Mouse (Mus musculus) fibroblast of lung, adult 2 months (primary cell): ENCODE measurements at regions not wholly inside any gene's neighbourhood (a gene's known extent, or its start where the extent isn't known, plus 50 kb on each side); places are given as distances from the start of the nearest gene placed in this dataset.
A peak's percentile ranks its signal among the peaks of the same experiment; 100 is the strongest.

Experiments used
- DNase-seq: peaks from one replicate; pipeline ENCODE4 v3.0.0-alpha.2; 2011; ENCODE audit warnings: low read depth

GRCm38 (mm10) chr7:40052255-40052654 lies 534.7 kb downstream of the Zfp619 start:
- no peak for DNase-seq

- DNase-seq: no peak
Observed at GRCm38 (mm10) chr7:40058836-40059235, 541.3 kb downstream of the Zfp619 start.

DNA sequence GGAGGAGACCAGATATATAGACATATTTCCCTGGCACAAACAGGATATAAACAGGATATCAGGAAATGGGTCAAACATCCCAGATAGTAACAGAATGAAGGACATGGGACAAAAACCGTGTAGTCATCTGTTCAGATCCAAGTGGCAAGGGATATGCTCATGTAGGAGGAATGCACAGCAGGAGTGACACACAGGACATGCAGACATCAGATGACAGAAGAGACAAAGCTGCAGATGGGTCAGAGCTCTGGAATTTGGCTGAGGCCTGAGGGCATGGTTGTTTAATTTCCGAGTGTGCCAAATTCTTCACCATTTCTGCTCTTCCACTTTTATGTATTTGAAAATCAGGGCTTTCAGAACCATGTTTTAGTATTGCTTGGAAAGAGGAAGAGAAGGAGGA lies 547.1 kb downstream of the Zfp619 start:
- DNase-seq: no peak

DNA sequence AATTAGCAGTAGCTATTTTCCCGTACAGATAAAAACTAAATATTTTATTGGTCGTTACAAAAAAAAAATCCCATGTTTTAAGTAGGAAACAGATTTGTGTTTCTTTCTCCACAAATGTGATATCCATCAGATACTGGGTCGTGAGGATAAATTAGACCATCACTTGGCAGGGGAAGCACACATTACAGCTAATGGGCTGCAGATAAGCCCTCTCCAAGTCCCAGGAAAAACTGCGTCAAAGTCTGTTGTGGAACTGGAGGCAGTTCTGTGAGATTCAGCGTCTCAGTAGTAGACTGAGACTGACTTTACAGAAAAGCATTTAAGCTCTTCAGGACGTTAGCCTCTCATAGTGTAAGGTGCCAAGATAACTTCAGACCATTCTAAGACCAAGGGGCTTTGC lies 548.0 kb downstream of the Zfp619 start:
- DNase-seq: no peak

- DNase-seq: no peak
Observed at GRCm38 (mm10) chr7:40067378-40067777, 549.8 kb downstream of the Zfp619 start.

GRCm38 (mm10) chr7:40071313-40071712 lies 553.7 kb downstream of the Zfp619 start:
- DNase-seq: no peak

DNA sequence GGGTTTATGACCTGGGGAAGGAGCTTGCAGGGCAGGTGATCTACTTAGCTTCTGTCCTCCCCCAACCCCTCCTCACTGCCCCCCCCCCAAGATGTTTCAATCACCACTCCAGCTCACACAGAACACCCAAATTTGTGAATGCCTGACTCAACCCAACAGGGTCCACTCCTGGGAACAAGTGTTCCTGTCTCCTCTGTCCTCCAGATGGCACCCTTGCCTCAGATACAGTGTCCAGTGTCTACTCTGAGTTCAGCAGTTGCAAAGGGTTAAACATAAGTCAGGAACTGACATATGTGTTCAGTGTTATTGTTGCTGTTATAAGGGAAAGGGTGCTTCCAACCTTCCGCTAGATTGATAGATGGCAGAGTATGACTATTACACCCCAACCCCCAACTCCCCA lies 554.9 kb downstream of the Zfp619 start:
- no peak for DNase-seq

DNA sequence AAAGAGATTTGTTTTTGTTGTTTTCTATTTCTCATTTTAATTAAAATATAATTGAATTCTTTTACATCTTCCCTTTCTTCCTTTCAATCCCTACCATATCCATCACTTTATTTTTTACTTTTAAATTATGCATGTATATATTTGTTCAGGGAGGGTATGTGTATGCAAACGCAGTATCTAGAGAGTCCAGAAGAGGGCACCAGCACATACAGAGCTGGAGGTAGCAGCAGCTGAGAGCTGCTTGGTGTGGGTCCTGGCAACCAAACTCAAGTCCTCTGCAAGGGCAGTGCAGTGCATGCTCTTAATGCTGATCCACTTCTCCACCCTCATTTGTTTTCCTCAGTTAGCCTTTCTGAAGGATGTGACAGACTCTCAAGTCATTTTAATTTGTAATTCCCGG lies 568.7 kb downstream of the Zfp619 start:
- DNase-seq: no peak

DNA sequence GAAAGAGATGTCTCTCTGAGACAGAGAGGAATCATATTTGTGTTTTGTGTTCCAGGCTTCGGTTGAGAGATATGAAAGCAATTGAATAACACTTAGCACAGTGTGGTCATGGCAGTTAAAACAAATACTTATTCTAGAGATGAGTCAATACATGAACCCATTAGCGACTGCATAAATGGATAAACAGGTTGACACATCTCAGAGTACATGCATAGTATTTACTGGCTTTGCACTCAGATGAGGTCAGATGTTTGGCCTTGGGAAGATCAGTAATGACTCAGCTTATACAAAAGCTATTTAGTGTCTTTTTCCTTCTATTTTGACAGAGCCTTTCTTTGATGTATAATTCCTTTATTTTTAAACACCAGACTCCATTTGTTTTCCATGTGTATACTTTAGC lies 579.5 kb downstream of the Zfp619 start:
- DNase-seq: no peak

- DNase-seq: peak; percentile 23
Observed at GRCm38 (mm10) chr7:40103057-40103945, 585.7 kb downstream of the Zfp619 start.

GRCm38 (mm10) chr7:40142906-40143305 lies 625.3 kb downstream of the Zfp619 start:
- DNase-seq: no peak

GRCm38 (mm10) chr7:40144431-40144830 lies 626.9 kb downstream of the Zfp619 start:
- DNase-seq: no peak

DNA sequence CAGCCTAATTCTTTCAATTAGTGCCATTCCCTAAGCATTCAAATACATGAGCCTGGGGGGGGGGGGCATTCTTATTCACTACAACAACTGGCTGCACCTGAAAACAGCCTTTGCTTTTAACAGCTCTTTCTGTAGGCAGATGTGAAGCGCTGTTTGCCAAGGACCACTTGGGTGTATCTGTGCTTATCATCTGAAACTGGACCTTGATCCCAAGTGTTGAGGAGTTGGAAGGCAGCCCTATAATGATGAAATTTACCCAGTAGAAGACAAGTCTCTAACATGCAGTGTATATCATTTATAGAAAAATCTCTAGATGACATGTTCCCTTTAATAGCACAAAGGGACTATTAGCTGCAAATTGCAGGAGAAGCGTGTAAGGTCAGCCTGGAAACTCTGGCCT lies 660.0 kb downstream of the Zfp619 start:
- no peak for DNase-seq

- DNase-seq: no peak
Observed at GRCm38 (mm10) chr7:40195366-40195765, 677.8 kb downstream of the Zfp619 start.

- no peak for DNase-seq
Observed at GRCm38 (mm10) chr7:40202615-40203014, 685.0 kb downstream of the Zfp619 start.

DNA sequence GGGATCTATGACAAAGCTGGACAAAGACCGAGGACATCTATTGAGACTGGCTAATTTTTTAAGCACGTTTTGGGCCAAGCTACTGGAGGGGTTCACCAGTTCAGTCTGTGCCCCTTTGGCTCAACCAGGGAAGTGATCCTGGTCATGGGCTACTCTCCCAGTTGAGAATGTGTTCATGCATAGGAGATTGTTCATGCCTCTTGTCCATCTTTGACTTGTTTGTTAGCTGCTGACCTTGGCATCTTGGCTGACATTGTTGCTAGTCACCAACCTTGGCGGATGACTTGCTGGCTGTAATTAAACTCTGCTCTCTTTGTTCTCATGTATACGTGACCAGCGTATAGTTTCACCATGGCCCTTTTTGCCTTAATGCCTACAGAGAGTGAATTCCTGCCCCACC lies 686.2 kb upstream of the Vstm2b start:
- DNase-seq: no peak

- DNase-seq: no peak
Observed at GRCm38 (mm10) chr7:40212576-40212975, 685.6 kb upstream of the Vstm2b start.

GRCm38 (mm10) chr7:40213646-40214045 lies 684.5 kb upstream of the Vstm2b start:
- DNase-seq: no peak

DNA sequence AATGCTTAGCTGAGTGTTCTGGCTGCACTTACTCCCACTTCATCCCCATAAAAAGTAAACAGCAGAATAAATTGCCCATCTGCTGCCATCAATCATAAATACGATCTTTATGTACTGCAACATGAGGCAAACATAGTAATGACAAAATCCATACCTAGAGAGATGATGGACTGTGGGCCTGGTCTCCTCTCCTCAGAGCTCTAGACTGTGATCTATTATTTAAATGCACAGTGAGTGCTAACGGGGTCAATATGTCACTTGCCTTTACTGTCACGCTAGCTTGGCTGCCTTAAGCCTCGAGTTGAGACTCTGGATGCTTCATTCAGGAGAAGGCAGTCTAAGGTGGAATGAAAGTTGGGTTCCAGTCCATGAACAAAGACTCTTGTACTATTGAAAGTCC lies 683.7 kb upstream of the Vstm2b start:
- no peak for DNase-seq

- no peak for DNase-seq
Observed at GRCm38 (mm10) chr7:40215271-40215670, 682.9 kb upstream of the Vstm2b start.

GRCm38 (mm10) chr7:40220549-40220948 lies 677.6 kb upstream of the Vstm2b start:
- no peak for DNase-seq

- DNase-seq: no peak
Observed at GRCm38 (mm10) chr7:40245188-40245587, 652.9 kb upstream of the Vstm2b start.

DNA sequence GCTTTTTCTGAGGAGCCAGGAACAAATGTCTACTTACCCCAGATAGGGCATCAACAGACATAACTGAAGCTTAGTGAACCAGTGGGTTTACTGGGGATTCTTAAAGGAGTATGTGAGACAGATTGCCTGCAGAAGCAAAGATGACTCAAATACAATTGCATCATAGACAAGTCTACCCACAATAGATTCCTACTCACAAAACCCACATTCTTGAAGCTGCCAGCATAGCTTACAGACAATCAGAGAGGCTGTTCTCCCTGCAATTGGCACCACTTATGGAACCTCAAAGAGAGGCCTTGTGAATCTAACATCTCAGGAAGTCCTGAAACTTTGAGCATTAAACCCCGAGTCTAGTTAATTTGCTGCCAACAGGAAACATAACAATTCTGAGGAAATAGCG lies 649.6 kb upstream of the Vstm2b start:
- DNase-seq: peak; percentile 7

DNA sequence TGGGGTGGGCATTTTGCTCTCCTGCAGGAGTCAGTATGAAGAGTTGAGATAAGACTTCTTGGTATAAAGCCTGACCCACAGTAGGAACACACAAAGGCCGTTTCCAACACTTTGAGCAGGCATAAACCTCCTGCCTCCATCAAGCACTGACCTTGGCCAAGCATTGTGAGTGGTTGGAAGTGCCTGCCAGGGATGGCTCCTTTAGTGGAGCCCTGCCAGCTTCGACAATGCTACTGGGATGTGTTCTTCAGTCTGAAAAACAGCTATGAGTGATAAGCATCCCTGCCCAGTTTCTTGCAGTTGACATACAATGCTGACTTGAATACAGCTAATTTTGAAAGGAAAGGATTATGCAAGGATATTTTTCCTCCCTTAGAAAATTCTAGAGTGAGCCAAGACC lies 644.6 kb upstream of the Vstm2b start:
- DNase-seq: no peak
